Mouse (Mus musculus): ENCODE measurements around the gene Mndal. TPM values are rescaled to one million over a fixed set of nuclear protein-coding genes. Genes with fewer than 3 reads are reported as not detected.
"Not testable (repeated sequence)": the region's sequence is repeated elsewhere in the genome, so short reads cannot be mapped to it uniquely, and the experiment has no call there.

Mndal gene
- polyA plus RNA-seq, 1 experiment from 2014 or later = 1.4 TPM

GRCm38 (mm10) chr1:173955071-173955796, 12.9 kb upstream of the Mndal start:
- Histone ChIP-seq H3K27ac (ENCODE audit: low read depth) (no peak overlapping the region), H3K4me3 (ENCODE audit: low read depth, low read length) (no peak overlapping the region), H3K4me2 (no peak overlapping the region), H3K9me3 (ENCODE audit: low read depth, low read length) (no peaks in the 10 kb centered on the region), H3K36me3 (ENCODE audit: insufficient read depth) (no peaks in the 10 kb centered on the region), H3K9ac (no peak overlapping the region), H3K27me3 (ENCODE audit: insufficient read depth, low read length) (no peaks in the 10 kb centered on the region), H3K4me1 (ENCODE audit: insufficient read depth) (no peaks in the 10 kb centered on the region)
- no peak for TF ChIP-seq CTCF (IDR thresholded peaks at IDR 0.05; ENCODE audit: low read depth)
- ATAC-seq (ENCODE audit: insufficient read depth) (no peak), DNase-seq (no peak)
- WGBS = 79% methylated on average over 2 of the region's 2 CpGs

DNA sequence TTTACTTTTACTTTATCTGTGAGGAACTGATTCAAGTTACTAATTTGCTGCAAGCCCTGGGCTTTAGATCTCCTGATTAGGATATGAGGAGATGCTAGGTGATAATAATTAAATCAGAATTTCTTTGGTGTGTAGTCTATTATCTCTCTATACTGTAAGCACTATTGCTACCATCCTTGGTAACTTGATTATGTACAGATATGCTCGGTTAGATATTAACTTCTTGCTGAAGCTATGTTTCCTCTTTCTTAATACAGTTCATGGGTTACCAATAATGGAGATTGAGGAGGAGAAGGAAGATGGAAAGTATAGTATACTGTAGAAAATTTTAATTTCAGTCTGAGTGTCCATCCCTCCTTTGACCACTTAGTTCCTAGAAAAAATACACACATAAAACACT, 11.3 kb upstream of the Mndal start:
- ATAC-seq (ENCODE audit: insufficient read depth) = no peak
- no peak overlapping the region for H3K27ac ChIP-seq (ENCODE audit: low read depth)
- H3K27me3 ChIP-seq (ENCODE audit: insufficient read depth, low read length) = no peaks in the 10 kb centered on the region
- H3K9ac ChIP-seq = no peak overlapping the region
- 69% methylated on average over 1 of the region's 1 CpGs for WGBS
- DNase-seq = no peak
- H3K4me2 ChIP-seq = no peak overlapping the region
- H3K36me3 ChIP-seq (ENCODE audit: insufficient read depth) = no peaks in the 10 kb centered on the region
- H3K4me1 ChIP-seq (ENCODE audit: insufficient read depth) = no peaks in the 10 kb centered on the region
- H3K4me3 ChIP-seq (ENCODE audit: low read depth, low read length) = no peak overlapping the region
- TF ChIP-seq CTCF (IDR thresholded peaks at IDR 0.05; ENCODE audit: low read depth) = no peak
- H3K9me3 ChIP-seq (ENCODE audit: low read depth, low read length) = no peaks in the 10 kb centered on the region

GRCm38 (mm10) chr1:173949044-173949443, 6.8 kb upstream of the Mndal start:
- not testable (repeated sequence) for H3K4me2 ChIP-seq; H3K9ac ChIP-seq; H3K27ac ChIP-seq (ENCODE audit: low read depth); H3K36me3 ChIP-seq (ENCODE audit: insufficient read depth); ATAC-seq (ENCODE audit: insufficient read depth); H3K4me3 ChIP-seq (ENCODE audit: low read depth, low read length); H3K9me3 ChIP-seq (ENCODE audit: low read depth, low read length); DNase-seq; H3K27me3 ChIP-seq (ENCODE audit: insufficient read depth, low read length); H3K4me1 ChIP-seq (ENCODE audit: insufficient read depth)
- WGBS = 72% methylated on average over 2 of the region's 2 CpGs

- H3K36me3 ChIP-seq (ENCODE audit: insufficient read depth); ATAC-seq (ENCODE audit: insufficient read depth); H3K4me2 ChIP-seq; DNase-seq; H3K4me3 ChIP-seq (ENCODE audit: low read depth, low read length); H3K9me3 ChIP-seq (ENCODE audit: low read depth, low read length); H3K27ac ChIP-seq (ENCODE audit: low read depth); H3K9ac ChIP-seq; H3K4me1 ChIP-seq (ENCODE audit: insufficient read depth); H3K27me3 ChIP-seq (ENCODE audit: insufficient read depth, low read length): not testable (repeated sequence)
Measured at GRCm38 (mm10) chr1:173942780-173943066, 432 bp upstream of the Mndal start.

DNA sequence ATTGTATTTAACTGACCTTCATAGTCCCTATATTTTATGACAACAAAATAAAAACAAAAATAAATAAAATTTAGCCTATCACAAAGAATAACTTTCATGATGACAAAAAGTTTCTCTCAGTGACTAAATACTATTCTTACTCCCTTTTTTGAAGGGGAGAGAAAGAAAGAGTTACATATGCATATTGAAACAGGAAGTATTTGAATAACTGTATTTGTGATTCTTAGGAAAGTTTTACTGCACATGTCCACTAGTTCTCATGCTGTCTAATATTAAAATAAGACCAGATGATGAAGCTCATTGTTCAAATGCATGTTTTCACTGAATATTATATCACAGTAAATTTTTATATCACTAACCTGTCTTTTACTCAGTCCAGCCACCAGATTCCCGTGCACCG, 769 bp downstream of the Mndal start:
- WGBS = 78% methylated on average over 2 of the region's 2 CpGs

GRCm38 (mm10) chr1:173919279-173919678, 23.0 kb downstream of the Mndal start:
- WGBS = 48% methylated on average over 3 of the region's 3 CpGs
- not testable (repeated sequence) for H3K9me3 ChIP-seq (ENCODE audit: low read depth, low read length); H3K4me3 ChIP-seq (ENCODE audit: low read depth, low read length); H3K27ac ChIP-seq (ENCODE audit: low read depth); ATAC-seq (ENCODE audit: insufficient read depth); H3K4me1 ChIP-seq (ENCODE audit: insufficient read depth); H3K4me2 ChIP-seq; H3K9ac ChIP-seq; DNase-seq; H3K27me3 ChIP-seq (ENCODE audit: insufficient read depth, low read length); H3K36me3 ChIP-seq (ENCODE audit: insufficient read depth)

More for the DNA sequence above, 769 bp downstream of the Mndal start:
- not testable (repeated sequence) for H3K36me3 ChIP-seq (ENCODE audit: insufficient read depth); H3K27me3 ChIP-seq (ENCODE audit: insufficient read depth, low read length); DNase-seq; H3K4me1 ChIP-seq (ENCODE audit: insufficient read depth); ATAC-seq (ENCODE audit: insufficient read depth); H3K9ac ChIP-seq; H3K27ac ChIP-seq (ENCODE audit: low read depth); H3K9me3 ChIP-seq (ENCODE audit: low read depth, low read length); H3K4me2 ChIP-seq; H3K4me3 ChIP-seq (ENCODE audit: low read depth, low read length)

- Histone ChIP-seq H3K9ac (no peak overlapping the region), H3K4me3 (ENCODE audit: low read depth, low read length) (no peak overlapping the region), H3K9me3 (ENCODE audit: low read depth, low read length) (no peaks in the 10 kb centered on the region), H3K4me1 (ENCODE audit: insufficient read depth) (no peaks in the 10 kb centered on the region), H3K27ac (ENCODE audit: low read depth) (no peak overlapping the region), H3K4me2 (no peak overlapping the region), H3K27me3 (ENCODE audit: insufficient read depth, low read length) (no peaks in the 10 kb centered on the region), H3K36me3 (ENCODE audit: insufficient read depth) (no peaks in the 10 kb centered on the region)
- DNase-seq (no peak), ATAC-seq (ENCODE audit: insufficient read depth) (no peak)
- no peak for TF ChIP-seq CTCF (IDR thresholded peaks at IDR 0.05; ENCODE audit: low read depth)
- 73% methylated on average over 2 of the region's 2 CpGs for WGBS
Measured at GRCm38 (mm10) chr1:173914559-173914958, 27.7 kb downstream of the Mndal start.

DNA sequence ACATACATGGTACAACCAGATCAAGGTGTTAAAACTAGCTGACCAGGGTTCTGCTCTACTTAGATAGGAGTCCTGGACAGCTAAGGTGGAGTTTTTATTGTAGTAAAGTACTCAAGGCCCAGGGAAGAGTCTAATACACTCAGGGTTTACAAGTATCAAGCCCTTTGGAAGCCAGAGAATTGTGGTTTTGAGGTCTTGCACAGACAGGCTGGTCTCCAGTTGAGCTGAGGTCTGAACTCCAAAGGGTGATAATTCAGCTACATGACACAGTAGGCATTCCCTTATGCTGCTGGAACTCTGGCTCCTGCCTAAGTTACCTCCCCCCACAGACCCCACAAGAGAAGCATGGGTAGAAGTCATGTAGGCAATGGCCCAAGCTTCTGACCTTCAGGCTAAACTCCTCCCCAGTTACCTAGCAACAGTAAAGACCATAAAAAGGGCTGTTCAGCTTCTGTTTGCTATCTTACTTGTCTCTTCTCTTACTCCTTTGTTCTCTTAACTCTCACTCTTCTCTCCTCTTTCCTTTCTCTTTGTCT, 29.0 kb downstream of the Mndal start:
- H3K27me3 ChIP-seq (ENCODE audit: insufficient read depth, low read length); H3K4me1 ChIP-seq (ENCODE audit: insufficient read depth); ATAC-seq (ENCODE audit: insufficient read depth); H3K9ac ChIP-seq; H3K27ac ChIP-seq (ENCODE audit: low read depth); H3K36me3 ChIP-seq (ENCODE audit: insufficient read depth); H3K4me3 ChIP-seq (ENCODE audit: low read depth, low read length); H3K4me2 ChIP-seq; H3K9me3 ChIP-seq (ENCODE audit: low read depth, low read length); DNase-seq: not testable (repeated sequence)

GRCm38 (mm10) chr1:173912548-173913255, 29.6 kb downstream of the Mndal start, which contains the start of gene Ifi211:
Ifi211 (minus strand) TSS chr1:173913046.
- not testable (repeated sequence) for H3K27me3 ChIP-seq (ENCODE audit: insufficient read depth, low read length); H3K4me2 ChIP-seq; H3K27ac ChIP-seq (ENCODE audit: low read depth); H3K36me3 ChIP-seq (ENCODE audit: insufficient read depth); H3K4me3 ChIP-seq (ENCODE audit: low read depth, low read length); H3K9me3 ChIP-seq (ENCODE audit: low read depth, low read length); H3K9ac ChIP-seq; H3K4me1 ChIP-seq (ENCODE audit: insufficient read depth); ATAC-seq (ENCODE audit: insufficient read depth)
- DNase-seq = peak; percentile 4
- WGBS = 70% methylated on average over 6 of the region's 6 CpGs
